Mouse (Mus musculus): ENCODE measurements around the gene Olfr411. TPM values are rescaled to one million over a fixed set of nuclear protein-coding genes. Genes with fewer than 3 reads are reported as not detected.

Gene Olfr411
- not detected for total RNA-seq (2023)

DNA sequence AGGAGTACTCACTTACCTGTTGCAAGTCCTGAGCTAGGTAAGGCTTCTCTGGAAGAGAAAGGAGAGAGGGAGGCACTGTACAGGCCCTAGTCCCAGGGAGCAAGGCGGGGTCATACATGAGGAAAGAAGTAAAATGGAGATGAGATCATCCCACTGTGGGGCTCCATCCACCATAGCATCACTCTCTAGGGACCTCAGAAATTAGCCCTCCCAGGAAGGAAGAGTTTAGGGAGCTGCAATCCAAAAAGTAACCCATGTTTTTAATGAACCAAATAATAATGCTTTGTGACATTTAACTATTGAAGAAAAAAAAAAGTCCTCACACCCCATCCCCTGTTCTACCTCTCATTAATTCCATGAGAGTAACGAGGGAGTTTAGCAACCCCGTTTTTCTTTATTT, at the start of gene Olfr411:
TSS of gene Olfr411 (minus strand) at position 101 of the 400 bp plus-strand sequence.

DNA sequence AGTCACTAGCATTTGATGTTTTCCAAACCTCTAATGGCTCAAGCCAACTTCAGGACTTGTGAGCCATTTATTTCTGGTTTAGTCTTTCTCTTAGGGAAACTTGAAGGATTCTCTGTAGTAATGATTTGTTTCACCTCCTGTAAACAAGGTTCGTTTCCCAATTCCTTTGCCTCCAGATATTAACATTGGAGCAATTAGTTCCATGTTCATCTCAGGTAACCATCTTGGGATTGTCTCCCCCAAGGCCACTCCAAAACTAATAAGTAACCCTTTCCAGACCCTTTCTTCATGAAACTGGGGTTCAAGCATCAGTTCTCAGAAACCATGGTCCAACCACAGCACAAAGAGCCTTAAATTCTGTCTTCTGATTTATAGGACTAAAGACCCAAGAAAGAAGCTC, 9.3 kb upstream of the Olfr411 start, which contains the start of gene Olfr412:
TSS of gene Olfr412 (plus strand) at position 301 of the 400 bp plus-strand sequence.

DNA sequence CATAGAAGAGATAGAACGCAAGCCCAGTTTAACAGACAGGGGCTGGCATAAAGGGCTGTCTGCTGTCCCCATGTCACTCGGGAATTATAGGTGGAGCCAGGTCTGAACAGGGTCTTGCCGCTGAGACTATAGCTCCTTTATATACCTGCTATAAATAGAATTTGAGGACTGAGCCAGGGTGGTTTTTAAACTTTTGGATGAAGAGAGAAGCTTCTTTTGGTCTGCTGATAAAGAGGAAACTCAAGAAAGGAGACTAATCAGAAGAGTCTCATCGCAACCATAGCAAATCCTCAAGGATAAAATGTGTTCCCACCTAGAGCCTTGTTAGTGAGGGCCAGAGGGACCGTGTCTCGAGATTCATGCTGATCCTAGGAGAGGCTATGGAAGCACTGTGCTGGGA, 14.5 kb downstream of the Olfr411 start, which contains the start of gene Olfr410:
TSS of gene Olfr410 (minus strand) at position 101 of the 400 bp plus-strand sequence.

Other genes starting within 250 kb of the Olfr411 start
- gene Olfr401, start 238.9 kb downstream of the Olfr411 start, total RNA-seq (2023) = not detected
- gene Olfr402, start 199.1 kb downstream of the Olfr411 start, total RNA-seq (2023) = not detected
- gene Olfr403, start 166.4 kb downstream of the Olfr411 start, total RNA-seq (2023) = not detected
- not detected for gene Olfr43, start 141.3 kb downstream of the Olfr411 start, total RNA-seq (2023)
- not detected for gene Olfr406, start 92.8 kb downstream of the Olfr411 start, total RNA-seq (2023)
- not detected for gene Olfr59, start 68.9 kb downstream of the Olfr411 start, total RNA-seq (2023)
- not detected for gene Olfr410, start 14.6 kb downstream of the Olfr411 start, total RNA-seq (2023)
- gene Olfr412, start 9.4 kb upstream of the Olfr411 start, total RNA-seq (2023) = not detected

Data from B cell, adult 67 days (primary cell).